Mouse (Mus musculus) small intestine, adult 2 months (tissue): ENCODE measurements around the gene Coro2b. TPM values are rescaled to one million over a fixed set of nuclear protein-coding genes. Genes with fewer than 3 reads are reported as not detected.
A peak's percentile ranks its signal among the peaks of the same experiment; 100 is the strongest.

Experiments
- H3K27ac ChIP-seq: fragments of 200-500 bp; 2 replicates; pipeline ENCODE4 v1.5.1; 2012; ENCODE audit warnings: low read depth, low read length, control low read depth, inconsistent platforms; ENCODE audit not compliant: insufficient read depth
- H3K27me3 ChIP-seq: fragments of 200-500 bp; 2 replicates; pipeline ENCODE4 v1.6.1; 2012; ENCODE audit warnings: mild to moderate bottlenecking, moderate library complexity, low read length, inconsistent platforms; ENCODE audit not compliant: control insufficient read depth, insufficient read depth
- H3K36me3 ChIP-seq: fragments of 200-500 bp; 2 replicates; pipeline ENCODE4 v1.6.1; 2012; ENCODE audit warnings: mild to moderate bottlenecking, low read length, control low read depth, inconsistent platforms; ENCODE audit not compliant: control insufficient read depth, insufficient read depth
- H3K4me1 ChIP-seq: fragments of 200-500 bp; 2 replicates; pipeline ENCODE4 v1.6.1; 2012; ENCODE audit warnings: low read length, inconsistent platforms, mixed read lengths; ENCODE audit not compliant: control insufficient read depth, insufficient read depth, insufficient read length
- H3K4me3 ChIP-seq: fragments of 200-500 bp; 2 replicates; pipeline ENCODE4 v1.5.1; 2012; ENCODE audit warnings: low read depth, mild to moderate bottlenecking, control low read depth, inconsistent platforms, low read length, moderate library complexity
- CTCF ChIP-seq: fragments of 200-500 bp; IDR thresholded peaks from 2 replicates; pipeline ENCODE4 v1.5.1; 2012; ENCODE audit warnings: low read depth, mild to moderate bottlenecking, control low read depth, inconsistent platforms, low read length, moderate library complexity, mixed read lengths; ENCODE audit not compliant: insufficient replicate concordance, insufficient read length; ENCODE audit errors: extremely low read depth
- POLR2A ChIP-seq: fragments of 200-500 bp; IDR thresholded peaks from 2 replicates; pipeline ENCODE4 v1.6.1; 2012; ENCODE audit warnings: low read depth, mild to moderate bottlenecking, control low read depth, inconsistent platforms, low read length, moderate library complexity
- WGBS: fragments of 180-500 bp; shearing (Covaris S2); methylation state at CpG from one replicate; pipeline ENCODE4 v1.1.7; 2018; 5-methylcytosine and 5-hydroxymethylcytosine counted together
- polyA plus RNA-seq: library from polyadenylated mRNA; depleted of rRNA; stranded (reverse); fragments of >200 nt; gene quantifications from 2 replicates; pipeline ENCODE4 v1.2.3, GENCODE M21; 2012; rRNA removed

Gene Coro2b
- polyA plus RNA-seq: 1.8 and 2.7 TPM in 2 replicates

- 2% methylated on average over 70 of the region's 74 CpGs for WGBS
- H3K27me3 ChIP-seq: peaks cover 10% of the 10 kb centered on the region; the same call in 1 of the 2 replicates
- H3K27ac ChIP-seq: no peak within 1 kb of the TSS
These were observed at the start of gene Coro2b for GRCm38 (mm10) chr9:62536655-62537631. TSS of gene Coro2b (minus strand) at chr9:62537044.

GRCm38 (mm10) chr9:62577558-62577957 lies 40.7 kb upstream of the Coro2b start:
- 47% methylated on average over 1 of the region's 1 CpGs for WGBS
- Histone ChIP-seq H3K36me3 (no peaks in the 10 kb centered on the region), H3K27me3 (no peaks in the 10 kb centered on the region), H3K4me1 (no peaks in the 10 kb centered on the region), H3K27ac (no peak overlapping the region), H3K4me3 (no peak overlapping the region)
- no peak for TF ChIP-seq POLR2A
- TF ChIP-seq CTCF: no peak

More at GRCm38 (mm10) chr9:62536655-62537631, at the start of gene Coro2b:
- TF ChIP-seq CTCF (no peak), POLR2A (no peak)
- H3K4me3 ChIP-seq: peak within 1 kb of the TSS; percentile 56
- no peaks in the 10 kb centered on the region for H3K36me3 ChIP-seq
- peaks cover 2% of the 10 kb centered on the region; the same call in 1 of the 2 replicates for H3K4me1 ChIP-seq

- H3K36me3 ChIP-seq: no peaks in the 10 kb centered on the region
- WGBS: 78% methylated on average over 6 of the region's 6 CpGs
- no peak for TF ChIP-seq POLR2A
- TF ChIP-seq CTCF: no peak
- H3K4me3 ChIP-seq: no peak overlapping the region
- no peak overlapping the region for H3K27ac ChIP-seq
- H3K27me3 ChIP-seq: no peaks in the 10 kb centered on the region
- no peaks in the 10 kb centered on the region for H3K4me1 ChIP-seq
These were observed 32.3 kb upstream of the Coro2b start for GRCm38 (mm10) chr9:62569121-62569520.

- TF ChIP-seq CTCF: no peak
- no peak for TF ChIP-seq POLR2A
- no peaks in the 10 kb centered on the region for H3K4me1 ChIP-seq
- no peaks in the 10 kb centered on the region for H3K27me3 ChIP-seq
- 95% methylated on average over 1 of the region's 1 CpGs for WGBS
- H3K4me3 ChIP-seq: no peak overlapping the region
- no peaks in the 10 kb centered on the region for H3K36me3 ChIP-seq
- no peak overlapping the region for H3K27ac ChIP-seq
These were observed 31.0 kb upstream of the Coro2b start for GRCm38 (mm10) chr9:62567818-62568217.

GRCm38 (mm10) chr9:62562236-62562635 lies 25.4 kb upstream of the Coro2b start:
- Histone ChIP-seq H3K36me3 (no peaks in the 10 kb centered on the region), H3K4me3 (no peak overlapping the region), H3K27ac (no peak overlapping the region), H3K4me1 (no peaks in the 10 kb centered on the region), H3K27me3 (no peaks in the 10 kb centered on the region)
- TF ChIP-seq CTCF: no peak
- 82% methylated on average over 6 of the region's 6 CpGs for WGBS

DNA sequence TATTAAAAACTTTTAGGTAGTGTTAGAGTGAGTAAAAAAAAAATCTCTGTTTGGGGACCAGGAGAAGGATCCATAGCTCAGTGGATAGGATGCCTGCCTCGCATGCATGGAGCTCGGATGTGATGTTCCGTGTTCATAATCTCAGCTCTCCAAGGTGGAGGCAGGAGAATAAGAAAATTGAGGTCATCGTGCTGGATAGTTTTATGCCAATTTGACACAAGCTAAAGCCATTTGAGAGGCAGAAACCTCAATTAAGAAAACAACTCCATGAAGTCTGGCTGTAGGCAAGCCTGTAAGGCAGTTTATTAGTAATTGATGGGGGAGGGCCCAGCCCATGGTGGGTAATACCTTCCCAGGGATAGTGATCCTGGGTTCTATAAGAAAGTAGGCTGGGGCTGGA lies 23.6 kb upstream of the Coro2b start:
- TF ChIP-seq POLR2A (no peak), CTCF (no peak)
- H3K4me3 ChIP-seq: no peak overlapping the region
- 80% methylated on average over 4 of the region's 4 CpGs for WGBS
- no peaks in the 10 kb centered on the region for H3K27me3 ChIP-seq
- no peaks in the 10 kb centered on the region for H3K4me1 ChIP-seq
- no peak overlapping the region for H3K27ac ChIP-seq
- no peaks in the 10 kb centered on the region for H3K36me3 ChIP-seq

DNA sequence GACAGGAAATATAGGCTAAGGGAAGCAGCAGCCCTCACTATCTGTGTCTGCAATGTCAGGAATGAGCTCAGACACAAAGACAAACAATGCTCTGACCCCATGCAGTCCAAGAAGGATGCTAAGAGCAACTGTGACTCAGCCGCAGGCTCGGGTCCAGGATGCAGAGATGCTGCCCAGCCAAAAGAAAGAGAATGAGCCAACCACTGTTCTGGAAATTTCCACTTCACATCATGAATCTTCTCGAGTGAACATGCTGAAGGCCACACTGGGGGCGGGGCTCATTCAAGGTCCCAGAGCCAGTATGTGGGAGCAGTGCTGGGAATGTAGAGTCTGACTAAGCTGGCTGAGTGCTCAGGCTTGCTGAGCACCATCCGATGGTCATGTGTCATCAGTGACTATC lies 23.2 kb upstream of the Coro2b start:
- WGBS: 36% methylated on average over 5 of the region's 5 CpGs
- Histone ChIP-seq H3K27ac (no peak overlapping the region), H3K36me3 (no peaks in the 10 kb centered on the region), H3K27me3 (no peaks in the 10 kb centered on the region), H3K4me3 (no peak overlapping the region), H3K4me1 (no peaks in the 10 kb centered on the region)
- TF ChIP-seq POLR2A (no peak), CTCF (no peak)
